Mouse (Mus musculus) CH12.LX (cell line): ENCODE results near the gene Arid5b.

ENCODE experiments used
- BHLHE40 ChIP-seq: IDR thresholded peaks from 2 replicates; pipeline ENCODE4 v1.6.1; 2011; ENCODE audit warnings: mild to moderate bottlenecking, low read depth, low read length, improper control_type of control experiment
- CTCF ChIP-seq, 2 experiments: IDR thresholded peaks in 1 of 2; conservative IDR thresholded peaks in 1 of 2; 2 replicates each; pipeline ENCODE4 v1.5.1; 2011 to 2012; ENCODE audit warnings: low read depth in 2 of 2, low read length in 2 of 2, improper control_type of control experiment in 1 of 2, inconsistent platforms in 1 of 2, mild to moderate bottlenecking in 1 of 2, moderate library complexity in 1 of 2
- E2F4 ChIP-seq: IDR thresholded peaks from 2 replicates; pipeline ENCODE4 v1.6.1; 2011; ENCODE audit warnings: low read depth, low read length, improper control_type of control experiment; ENCODE audit not compliant: insufficient replicate concordance
- EP300 ChIP-seq: IDR thresholded peaks from 2 replicates; pipeline ENCODE4 v1.6.1; 2011; ENCODE audit warnings: low read length, improper control_type of control experiment
- MEF2A ChIP-seq: IDR thresholded peaks from 2 replicates; pipeline ENCODE4 v1.6.1; 2014; ENCODE audit warnings: low read depth, mild to moderate bottlenecking, inconsistent platforms, low read length, improper control_type of control experiment, borderline replicate concordance
- POLR2A ChIP-seq: IDR thresholded peaks from 2 replicates; pipeline ENCODE4 v1.6.1; 2011; ENCODE audit warnings: low read depth, mild to moderate bottlenecking, improper control_type of control experiment, low read length
- SIN3A ChIP-seq: IDR thresholded peaks from 2 replicates; pipeline ENCODE4 v1.6.1; 2012; ENCODE audit warnings: low read length, improper control_type of control experiment, inconsistent platforms
- TBP ChIP-seq: conservative IDR thresholded peaks from 2 replicates; pipeline ENCODE4 v1.6.1; 2011; ENCODE audit warnings: low read depth, low read length, improper control_type of control experiment
- TCF12 ChIP-seq: IDR thresholded peaks from 2 replicates; pipeline ENCODE4 v1.6.1; 2014; ENCODE audit warnings: low read depth, mild to moderate bottlenecking, inconsistent platforms, low read length, improper control_type of control experiment
- ZC3H11A ChIP-seq: IDR thresholded peaks from 2 replicates; pipeline ENCODE4 v1.6.1; 2012; ENCODE audit warnings: low read depth, mild to moderate bottlenecking, inconsistent platforms, low read length, improper control_type of control experiment

GRCm38 (mm10) chr10:68277671-68278151, 829 bp downstream of the Arid5b start:
- TF ChIP-seq ZC3H11A (no peak), POLR2A (no peak; the same call in 1 of the 2 replicates), TCF12 (no peak), CTCF (conservative IDR thresholded peaks at IDR 0.05 in 1 of 2, IDR thresholded peaks at IDR 0.05 in 1 of 2; ENCODE audit: low read depth in 2 of 2, low read length in 2 of 2) (peak in 1 of 2 experiments; percentile 31; a peak in 1 of 4 replicates), TBP (no peak), E2F4 (no peak), MEF2A (peak; percentile 41; the same call in 1 of the 2 replicates), BHLHE40 (no peak), SIN3A (peak; percentile 60; the same call in 1 of the 2 replicates), EP300 (no peak)
